Mouse (Mus musculus) intestine, embryonic 14.5 days (tissue): ENCODE measurements around the gene Rhot2. TPM values are rescaled to one million over a fixed set of nuclear protein-coding genes. Genes with fewer than 3 reads are reported as not detected.
"Not testable (repeated sequence)": the region's sequence is repeated elsewhere in the genome, so short reads cannot be mapped to it uniquely, and the experiment has no call there.

Experiments
- ATAC-seq: fragments of 200-750 bp; cut with Nextera tagmentation; replicated peaks from 2 replicates; pipeline ENCODE4 v1.8.0; 2017; ENCODE audit warnings: low read depth, moderate number of reproducible peaks, moderate TSS enrichment, moderate library complexity; ENCODE audit not compliant: low FRiP score, low TSS enrichment
- DNase-seq: peaks from one replicate; pipeline ENCODE4 v3.0.0-alpha.2; 2018; ENCODE audit warnings: low spot score
- H3K27ac ChIP-seq: fragments of 300-500 bp; sonication (generic); 2 replicates; pipeline ENCODE4 v1.5.1; 2014; ENCODE audit warnings: low read depth, mild to moderate bottlenecking, control low read depth
- H3K27me3 ChIP-seq: fragments of 300-500 bp; sonication (generic); replicated peaks from 2 replicates; pipeline ENCODE4 v1.6.1; 2014; ENCODE audit warnings: low read length, control low read depth; ENCODE audit not compliant: control insufficient read depth, insufficient read depth
- H3K36me3 ChIP-seq: fragments of 300-500 bp; sonication (generic); 2 replicates; pipeline ENCODE4 v1.6.1; 2014; ENCODE audit warnings: low read length, control low read depth; ENCODE audit not compliant: control insufficient read depth, insufficient read depth
- H3K4me1 ChIP-seq: fragments of 300-500 bp; sonication (generic); replicated peaks from 2 replicates; pipeline ENCODE4 v1.6.1; 2014; ENCODE audit warnings: low read length, control low read depth, mixed read lengths; ENCODE audit not compliant: control insufficient read depth, insufficient read depth
- H3K4me2 ChIP-seq: fragments of 300-500 bp; sonication (generic); 2 replicates; pipeline ENCODE4 v1.6.1; 2014; ENCODE audit warnings: low read length
- H3K4me3 ChIP-seq: fragments of 300-500 bp; sonication (generic); 2 replicates; pipeline ENCODE4 v1.5.1; 2014; ENCODE audit warnings: low read depth, low read length, control low read depth, mixed read lengths
- H3K9ac ChIP-seq: fragments of 300-500 bp; sonication (generic); 2 replicates; pipeline ENCODE4 v1.6.1; 2014; ENCODE audit warnings: mild to moderate bottlenecking, low read length
- H3K9me3 ChIP-seq: fragments of 300-500 bp; sonication (generic); 2 replicates; pipeline ENCODE4 v1.6.1; 2016; ENCODE audit warnings: low read length, control low read depth; ENCODE audit not compliant: control insufficient read depth
- WGBS: fragments of 180-500 bp; shearing (Covaris S2); extraction: QIAGEN DNeasy Blood & Tissue Kit; methylation state at CpG from one replicate; pipeline ENCODE4 v1.1.7; 2014; 5-methylcytosine and 5-hydroxymethylcytosine counted together
- polyA plus RNA-seq: library from polyadenylated mRNA; unstranded; fragments of >200 nt; fragmentation: Nextera tagmentation; extraction: Ambion mirVana; gene quantifications from 2 replicates; pipeline ENCODE4 v1.2.1, GENCODE M21; 2014

The Rhot2 gene
- polyA plus RNA-seq, 1 experiment from 2014 or later, result 10.4 TPM

- Histone ChIP-seq H3K4me1 (peaks cover 18% of the 10 kb centered on the region), H3K36me3 (peaks cover 19% of the 10 kb centered on the region), H3K27ac (no peak overlapping the region), H3K9me3 (no peaks in the 10 kb centered on the region), H3K4me3 (peak overlapping the region; percentile 90), H3K9ac (peak overlapping the region; percentile 59), H3K27me3 (no peaks in the 10 kb centered on the region), H3K4me2 (peak overlapping the region; percentile 88)
- no peak for ATAC-seq
- WGBS, result 61% methylated on average over 10 of the region's 10 CpGs
- no peak for DNase-seq
Measured at GRCm38 (mm10) chr17:25876347-25876915, 31.8 kb upstream of the Rhot2 start.

DNA sequence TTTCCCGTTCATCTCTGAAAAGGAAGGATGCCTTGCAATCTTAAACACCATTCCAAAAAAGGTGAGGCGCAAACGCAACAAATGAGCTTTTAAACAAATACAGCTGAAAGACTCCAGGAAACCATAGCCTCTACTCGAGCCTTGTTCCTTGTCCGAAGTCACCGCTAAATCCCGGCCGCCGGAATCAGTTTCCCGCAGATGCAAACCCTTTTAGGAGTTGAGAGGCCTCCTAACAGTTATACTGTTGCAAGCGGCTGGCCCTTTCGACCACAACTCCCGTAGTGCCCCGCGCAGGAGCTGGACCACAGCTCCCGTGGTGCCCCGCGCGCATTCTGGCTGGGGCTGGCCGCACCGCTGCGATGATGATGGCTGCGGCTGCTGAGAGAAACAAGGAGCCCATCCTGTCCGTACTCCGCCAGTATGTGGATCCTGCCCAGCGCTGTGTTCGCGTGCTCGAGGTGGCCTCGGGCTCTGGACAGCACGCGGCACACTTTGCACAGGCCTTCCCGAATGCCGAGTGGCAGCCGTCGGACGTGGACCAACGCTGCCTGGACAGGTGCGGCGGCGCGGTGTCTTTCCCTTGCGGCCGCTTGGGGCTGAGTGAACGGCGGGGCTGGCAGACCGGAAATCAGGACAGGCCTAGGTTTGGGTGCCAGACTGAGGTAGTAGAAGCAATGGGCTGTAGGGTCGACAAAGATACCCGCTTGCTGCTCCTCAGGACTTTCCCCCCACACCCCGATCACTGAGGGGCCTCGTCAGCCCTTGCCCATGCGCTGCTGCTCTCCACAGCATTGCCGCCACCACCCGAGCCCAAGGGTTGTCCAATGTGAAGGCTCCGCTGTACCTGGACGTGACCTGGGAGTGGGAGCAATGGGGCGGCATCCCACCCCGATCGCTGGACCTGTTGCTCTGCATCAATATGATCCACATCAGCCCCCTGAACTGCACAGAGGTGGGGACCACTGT lies 30.8 kb upstream of the Rhot2 start:
- Histone ChIP-seq H3K4me3 (peak overlapping the region; percentile 90), H3K4me1 (peaks cover 18% of the 10 kb centered on the region), H3K9ac (peak overlapping the region; percentile 59), H3K36me3 (peaks cover 17% of the 10 kb centered on the region), H3K27me3 (no peaks in the 10 kb centered on the region), H3K4me2 (peak overlapping the region; percentile 88), H3K9me3 (no peaks in the 10 kb centered on the region), H3K27ac (peak overlapping the region; percentile 92)
- ATAC-seq, result peak; percentile 88
- WGBS, result under 1% methylated on average over 59 of the region's 59 CpGs
- peak; percentile 94 for DNase-seq

- peaks cover 16% of the 10 kb centered on the region for H3K36me3 ChIP-seq
- peak within 1 kb of the TSS; percentile 90 for H3K4me3 ChIP-seq
- DNase-seq (peak; percentile 100), ATAC-seq (peak; percentile 72)
- no peaks in the 10 kb centered on the region for H3K9me3 ChIP-seq
- H3K27ac ChIP-seq, result peak within 1 kb of the TSS; percentile 92
- H3K4me1 ChIP-seq, result peaks cover 18% of the 10 kb centered on the region
- WGBS, result under 1% methylated on average over 25 of the region's 25 CpGs
- peak within 1 kb of the TSS; percentile 88 for H3K4me2 ChIP-seq
- no peaks in the 10 kb centered on the region for H3K27me3 ChIP-seq
- H3K9ac ChIP-seq, result peak within 1 kb of the TSS; percentile 59
Measured at GRCm38 (mm10) chr17:25874721-25875170, 30.1 kb upstream of the Rhot2 start, which contains the start of gene Mettl26. TSS of gene Mettl26 (plus strand) at chr17:25875074.

DNA sequence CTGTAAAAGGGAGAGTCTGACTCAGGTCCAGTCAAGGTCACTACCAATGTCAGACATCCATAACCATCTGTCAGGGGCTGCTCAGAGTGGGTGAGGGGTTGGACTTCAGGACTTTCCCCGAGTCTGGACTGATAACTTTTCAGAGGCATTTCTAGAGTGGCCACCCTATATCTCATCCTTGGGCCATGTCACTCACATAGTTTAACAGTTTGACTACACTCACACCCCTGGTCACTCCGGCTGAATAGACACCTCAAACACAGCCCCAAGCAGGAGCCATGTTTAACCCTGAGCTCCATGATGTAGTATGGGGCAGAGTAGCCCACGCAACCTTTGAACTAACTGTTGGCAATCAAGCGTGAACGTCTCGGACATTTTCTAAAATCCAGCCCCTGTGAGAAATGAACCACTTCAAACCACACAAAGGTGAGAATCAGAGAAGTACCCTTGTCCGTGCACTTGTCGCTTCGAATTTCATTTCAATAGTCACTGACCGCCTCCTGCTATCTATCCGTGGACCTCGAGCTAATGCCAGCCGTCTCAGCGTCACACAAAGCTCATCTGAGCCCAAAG lies 29.6 kb upstream of the Rhot2 start:
- 6% methylated on average over 14 of the region's 14 CpGs for WGBS
- H3K27me3 ChIP-seq, result no peaks in the 10 kb centered on the region
- H3K4me3 ChIP-seq, result peak overlapping the region; percentile 90
- peaks cover 14% of the 10 kb centered on the region for H3K36me3 ChIP-seq
- ATAC-seq (no peak; the same call in 1 of the 2 replicates), DNase-seq (no peak)
- H3K4me1 ChIP-seq, result peaks cover 18% of the 10 kb centered on the region
- H3K9me3 ChIP-seq, result no peaks in the 10 kb centered on the region
- peak overlapping the region; percentile 88 for H3K4me2 ChIP-seq
- peak overlapping the region; percentile 50 for H3K9ac ChIP-seq
- peak overlapping the region; percentile 92 for H3K27ac ChIP-seq

GRCm38 (mm10) chr17:25873405-25874147 lies 28.9 kb upstream of the Rhot2 start:
- Histone ChIP-seq H3K36me3 (peaks cover 11% of the 10 kb centered on the region), H3K4me3 (no peak overlapping the region), H3K4me1 (peaks cover 18% of the 10 kb centered on the region), H3K9me3 (no peaks in the 10 kb centered on the region), H3K4me2 (peak overlapping the region; percentile 88), H3K27ac (no peak overlapping the region), H3K27me3 (no peaks in the 10 kb centered on the region), H3K9ac (no peak overlapping the region)
- ATAC-seq, result no peak
- no peak for DNase-seq
- WGBS, result 67% methylated on average over 11 of the region's 11 CpGs

DNA sequence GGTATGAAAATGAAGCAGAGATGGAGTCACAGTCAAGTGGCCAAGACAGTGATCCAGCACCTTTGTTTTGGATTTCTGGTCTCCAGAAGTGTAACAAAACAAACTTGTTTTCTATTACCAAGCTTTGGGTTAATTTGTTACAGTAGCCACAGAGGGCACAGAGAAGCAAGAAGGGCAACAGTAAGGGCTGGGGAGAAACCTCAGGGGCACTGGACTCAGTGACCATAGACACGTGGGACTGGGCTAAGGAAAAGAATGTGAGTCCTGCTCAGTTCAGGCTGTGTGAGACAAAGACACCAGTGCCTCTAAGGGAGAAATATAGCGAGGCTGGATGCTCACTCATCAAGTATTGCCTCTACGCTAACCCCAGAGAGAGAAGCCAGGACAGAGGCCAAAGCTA lies 28.0 kb upstream of the Rhot2 start:
- no peak for ATAC-seq

GRCm38 (mm10) chr17:25871566-25871965 lies 26.9 kb upstream of the Rhot2 start:
- H3K36me3 ChIP-seq, DNase-seq, H3K27me3 ChIP-seq, H3K4me3 ChIP-seq, H3K9ac ChIP-seq, H3K4me2 ChIP-seq, H3K27ac ChIP-seq, ATAC-seq, H3K9me3 ChIP-seq: not testable (repeated sequence)
- H3K4me1 ChIP-seq, result peaks cover 20% of the 10 kb centered on the region

More for the DNA sequence above, 28.0 kb upstream of the Rhot2 start:
- H3K9me3 ChIP-seq, result no peaks in the 10 kb centered on the region
- no peak overlapping the region for H3K9ac ChIP-seq
- no peak for DNase-seq
- H3K4me3 ChIP-seq, result no peak overlapping the region
- WGBS, result 76% methylated on average over 3 of the region's 3 CpGs
- H3K27me3 ChIP-seq, result no peaks in the 10 kb centered on the region
- no peak overlapping the region for H3K27ac ChIP-seq
- no peak overlapping the region for H3K4me2 ChIP-seq
- H3K36me3 ChIP-seq, result peaks cover 2% of the 10 kb centered on the region
- H3K4me1 ChIP-seq, result peaks cover 22% of the 10 kb centered on the region

GRCm38 (mm10) chr17:25869954-25870353 lies 25.3 kb upstream of the Rhot2 start:
- DNase-seq (no peak), ATAC-seq (no peak)
- H3K4me3 ChIP-seq, result no peak overlapping the region
- H3K4me1 ChIP-seq, result peaks cover 12% of the 10 kb centered on the region; the same call in 1 of the 2 replicates
- no peaks in the 10 kb centered on the region for H3K27me3 ChIP-seq
- no peaks in the 10 kb centered on the region for H3K9me3 ChIP-seq
- H3K36me3 ChIP-seq, result no peaks in the 10 kb centered on the region
- H3K9ac ChIP-seq, result no peak overlapping the region
- WGBS, result 88% methylated on average over 2 of the region's 2 CpGs
- no peak overlapping the region for H3K4me2 ChIP-seq
- H3K27ac ChIP-seq, result no peak overlapping the region
